Mouse (Mus musculus) liver, embryonic 14.5 days (tissue): ENCODE measurements around the gene Pfn4.

Experiments
- CTCF ChIP-seq: IDR thresholded peaks from 2 replicates; pipeline ENCODE4 v1.5.1; 2016; ENCODE audit warnings: antibody characterized with exemption, low read depth, control low read depth
- EP300 ChIP-seq: IDR thresholded peaks from 2 replicates; pipeline ENCODE4 v1.6.1; 2016; ENCODE audit warnings: antibody characterized with exemption, low read depth

DNA sequence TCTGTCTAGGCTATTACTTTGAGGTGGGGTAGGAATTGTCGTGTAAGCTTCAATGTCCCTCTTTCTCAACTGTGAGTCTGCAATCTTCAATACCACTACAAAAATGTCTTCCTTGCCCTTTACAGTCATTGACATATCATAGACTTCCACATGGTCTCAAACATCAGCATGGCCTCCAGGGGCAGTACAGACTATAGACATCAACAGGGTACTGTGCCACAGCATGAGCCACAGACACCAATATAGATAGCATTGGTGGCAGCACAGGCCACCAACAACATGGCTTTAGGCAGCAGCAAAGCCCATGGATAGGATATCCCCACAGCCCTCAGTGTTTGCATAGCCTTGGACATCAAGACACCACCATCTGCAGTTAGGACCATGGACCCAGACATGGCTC is 12.4 kb downstream of the Pfn4 start:
- TF ChIP-seq CTCF (peak; percentile 21; the same call in 1 of the 2 replicates), EP300 (no peak)
